Mouse (Mus musculus) layer of hippocampus, postnatal 25 days (tissue): ENCODE results near the gene Olfr317. TPM values are rescaled to one million over a fixed set of nuclear protein-coding genes. Genes with fewer than 3 reads are reported as not detected.
"Not testable (repeated sequence)": the region's sequence is repeated elsewhere in the genome, so short reads cannot be mapped to it uniquely, and the experiment has no call there.

Experiments
- DNase-seq, 2 experiments: peaks; one replicate each; pipeline ENCODE4 v3.0.0; 2022; ENCODE audit warnings: mixed read lengths in 2 of 2, low spot score in 1 of 2; ENCODE audit errors: extremely low spot score in 1 of 2
- total RNA-seq, 2 experiments: library from RNA; stranded (reverse); gene quantifications; 2 replicates each; pipeline ENCODE4 v1.2.3; 2021

Gene Olfr317
- under 1 TPM; 0.10 to 0.33 TPM for total RNA-seq

GRCm38 (mm10) chr11:58738792-58739262 lies at the start of gene Olfr317:
Gene Olfr317 (minus strand): TSS chr11:58739212.
- DNase-seq: no peak

- no peak for DNase-seq
Measured at GRCm38 (mm10) chr11:58788346-58788745, 49.3 kb upstream of the Olfr317 start.

GRCm38 (mm10) chr11:58787651-58788050 lies 48.6 kb upstream of the Olfr317 start:
- DNase-seq: no peak

- no peak for DNase-seq
Measured at GRCm38 (mm10) chr11:58784182-58784581, 45.2 kb upstream of the Olfr317 start.

- no peak for DNase-seq
Measured at GRCm38 (mm10) chr11:58782480-58783089, 43.6 kb upstream of the Olfr317 start, which contains the start of gene Olfr314. Gene Olfr314 (plus strand): TSS chr11:58782952.

GRCm38 (mm10) chr11:58772888-58773287 lies 33.9 kb upstream of the Olfr317 start, which contains the start of gene Olfr315:
Gene Olfr315 (plus strand): TSS chr11:58773188.
- no peak for DNase-seq

- no peak for DNase-seq
Measured at GRCm38 (mm10) chr11:58752434-58752833, 13.4 kb upstream of the Olfr317 start, which contains the start of gene Olfr316. Gene Olfr316 (plus strand): TSS chr11:58752734.

GRCm38 (mm10) chr11:58751096-58751495 lies 12.1 kb upstream of the Olfr317 start:
- DNase-seq: peak in 1 of 2 experiments; percentile 5

GRCm38 (mm10) chr11:58733372-58733771 lies 5.6 kb downstream of the Olfr317 start:
- peak in 1 of 2 experiments; percentile 20 for DNase-seq

GRCm38 (mm10) chr11:58727896-58728650 lies 10.9 kb downstream of the Olfr317 start:
- DNase-seq: not testable (repeated sequence)

GRCm38 (mm10) chr11:58723914-58724313 lies 15.1 kb downstream of the Olfr317 start, which contains the start of gene Olfr318:
Gene Olfr318 (minus strand): TSS chr11:58724014.
- no peak for DNase-seq

GRCm38 (mm10) chr11:58719701-58720100 lies 19.3 kb downstream of the Olfr317 start:
- DNase-seq: no peak

- not testable (repeated sequence) for DNase-seq
Measured at GRCm38 (mm10) chr11:58717723-58718122, 21.3 kb downstream of the Olfr317 start.

GRCm38 (mm10) chr11:58709086-58709485 lies 29.9 kb downstream of the Olfr317 start:
- no peak for DNase-seq

GRCm38 (mm10) chr11:58698862-58699261 lies 40.1 kb downstream of the Olfr317 start, which contains the start of gene Olfr319:
Gene Olfr319 (plus strand): TSS chr11:58699162.
- no peak for DNase-seq

Other genes starting within 250 kb of the Olfr317 start
- not detected for gene Olfr332, start 246.7 kb downstream of the Olfr317 start, total RNA-seq
- not detected for gene Olfr331, start 236.6 kb downstream of the Olfr317 start, total RNA-seq
- gene Olfr330, start 204.4 kb downstream of the Olfr317 start, total RNA-seq: not detected
- not detected for gene Olfr329-ps, start 192.8 kb downstream of the Olfr317 start, total RNA-seq
- under 1 TPM in 1 of 2 experiments, not detected in 1; 0.12 TPM for gene Olfr328, start 183.6 kb downstream of the Olfr317 start, total RNA-seq
- gene Olfr224, start 168.7 kb downstream of the Olfr317 start, total RNA-seq: not detected
- not detected for gene Olfr325, start 161.5 kb downstream of the Olfr317 start, total RNA-seq
- gene Olfr324, start 144.1 kb downstream of the Olfr317 start, total RNA-seq: not detected
- gene 2210407C18Rik, start 123.1 kb downstream of the Olfr317 start, total RNA-seq: not detected
- gene Olfr323, start 108.7 kb downstream of the Olfr317 start, total RNA-seq: not detected
- under 1 TPM in 1 of 2 experiments, not detected in 1; 0.15 TPM for gene Trim58, start 98.7 kb downstream of the Olfr317 start, total RNA-seq
- not detected for gene Olfr322, start 80.4 kb downstream of the Olfr317 start, total RNA-seq
- not detected for gene Olfr320, start 58.1 kb downstream of the Olfr317 start, total RNA-seq
- gene Olfr319, start 40.0 kb downstream of the Olfr317 start, total RNA-seq: not detected
- under 1 TPM in 1 of 2 experiments, not detected in 1; 0.09 TPM for gene Olfr318, start 15.2 kb downstream of the Olfr317 start, total RNA-seq
- under 1 TPM; 0.31 to 0.34 TPM for gene Olfr316, start 13.5 kb upstream of the Olfr317 start, total RNA-seq
- gene Olfr315, start 34.0 kb upstream of the Olfr317 start, total RNA-seq: not detected
- gene Olfr314, start 43.7 kb upstream of the Olfr317 start, total RNA-seq: not detected
- gene Fam183b, start 62.7 kb upstream of the Olfr317 start, total RNA-seq: 1 to 10 TPM; 5.9 to 7.2 TPM
- not detected for gene Olfr313, start 75.8 kb upstream of the Olfr317 start, total RNA-seq
- not detected for gene Olfr312, start 90.0 kb upstream of the Olfr317 start, total RNA-seq
- not detected for gene Olfr311, start 100.0 kb upstream of the Olfr317 start, total RNA-seq
- 10 to 100 TPM; 17.9 to 20.3 TPM for gene Gm12258, start 107.9 kb upstream of the Olfr317 start, total RNA-seq
- gene 2810021J22Rik, start 128.0 kb upstream of the Olfr317 start, total RNA-seq: 10 to 100 TPM in 1 of 2 experiments, 1 to 10 TPM in 1; 7.1 to 10.2 TPM
- 1 to 10 TPM; 9.2 to 9.3 TPM for gene Zfp39, start 165.0 kb upstream of the Olfr317 start, total RNA-seq
- not detected for gene Btnl10, start 178.7 kb upstream of the Olfr317 start, total RNA-seq
- gene Rnf187, start 199.7 kb upstream of the Olfr317 start, total RNA-seq: 100 to 1,000 TPM; 505 to 581 TPM
- gene Hist3h2ba, start 209.7 kb upstream of the Olfr317 start, total RNA-seq: 100 to 1,000 TPM in 1 of 2 experiments, 10 to 100 TPM in 1; 99.0 to 107 TPM
- 10 to 100 TPM; 66.0 to 73.9 TPM for gene Hist3h2a, start 215.5 kb upstream of the Olfr317 start, total RNA-seq
- gene Trim17, start 215.5 kb upstream of the Olfr317 start, total RNA-seq: 1 to 10 TPM; 5.3 to 5.5 TPM
- 10 to 100 TPM; 26.2 to 29.7 TPM for gene Trim11, start 238.9 kb upstream of the Olfr317 start, total RNA-seq